Mouse (Mus musculus) hematopoietic multipotent progenitor cell, adult 10-12 weeks (in vitro differentiated cells): Measurements from ENCODE around the gene Olfr1097. TPM values are rescaled to one million over a fixed set of nuclear protein-coding genes. Genes with fewer than 3 reads are reported as not detected.

Source experiments
- polyA plus RNA-seq: library from polyadenylated mRNA; stranded (reverse); fragments of >175 nt; gene quantifications from 2 replicates; pipeline ENCODE4 v1.2.3, GENCODE M21; 2012; ENCODE audit warnings: low replicate concordance

The Olfr1097 gene
- polyA plus RNA-seq = not detected in 2 replicates

GRCm38 (mm10) chr2:86892116-86892515 is at the start of gene Olfr1097:
Gene Olfr1097 (minus strand): TSS chr2:86892216.

GRCm38 (mm10) chr2:86924445-86924844 is 32.4 kb upstream of the Olfr1097 start, which contains the start of gene Olfr1098:
Gene Olfr1098 (minus strand): TSS chr2:86924545.

GRCm38 (mm10) chr2:86874702-86875101 is 17.3 kb downstream of the Olfr1097 start, which contains the start of gene Gm13723:
Gene Gm13723 (minus strand): TSS chr2:86874802.

GRCm38 (mm10) chr2:86851596-86851995 is 40.4 kb downstream of the Olfr1097 start, which contains the start of gene Olfr1095:
Gene Olfr1095 (minus strand): TSS chr2:86851696.

Other genes starting within 250 kb of the Olfr1097 start
- gene Olfr1085, start 230.2 kb downstream of the Olfr1097 start, polyA plus RNA-seq = not detected in 2 replicates
- gene Olfr1086, start 212.1 kb downstream of the Olfr1097 start, polyA plus RNA-seq = not detected in 2 replicates
- 0.20 TPM in 1 of 2 replicates, not detected in the other for gene Olfr1087, start 193.8 kb downstream of the Olfr1097 start, polyA plus RNA-seq
- not detected in 2 replicates for gene Olfr1089, start 158.5 kb downstream of the Olfr1097 start, polyA plus RNA-seq
- gene Olfr1090, start 133.2 kb downstream of the Olfr1097 start, polyA plus RNA-seq = not detected in 2 replicates
- not detected in 2 replicates for gene Olfr1093, start 109.7 kb downstream of the Olfr1097 start, polyA plus RNA-seq
- not detected in 2 replicates for gene Olfr141, start 82.2 kb downstream of the Olfr1097 start, polyA plus RNA-seq
- not detected in 2 replicates for gene Olfr1094, start 67.6 kb downstream of the Olfr1097 start, polyA plus RNA-seq
- gene Olfr1095, start 40.5 kb downstream of the Olfr1097 start, polyA plus RNA-seq = not detected in 2 replicates
- gene Gm13723, start 17.4 kb downstream of the Olfr1097 start, polyA plus RNA-seq = not detected in 2 replicates
- gene Olfr1098, start 32.3 kb upstream of the Olfr1097 start, polyA plus RNA-seq = not detected in 2 replicates
- not detected in 2 replicates for gene Olfr1099, start 68.5 kb upstream of the Olfr1097 start, polyA plus RNA-seq
- not detected in 2 replicates for gene Olfr1100, start 87.7 kb upstream of the Olfr1097 start, polyA plus RNA-seq
- not detected in 2 replicates for gene Olfr1101, start 99.0 kb upstream of the Olfr1097 start, polyA plus RNA-seq
- gene Olfr1102, start 106.2 kb upstream of the Olfr1097 start, polyA plus RNA-seq = not detected in 2 replicates
- gene Olfr1104, start 134.9 kb upstream of the Olfr1097 start, polyA plus RNA-seq = not detected in 2 replicates
- gene Olfr1105, start 144.3 kb upstream of the Olfr1097 start, polyA plus RNA-seq = not detected in 2 replicates
- 0.15 TPM in 1 of 2 replicates, not detected in the other for gene Olfr1106, start 160.1 kb upstream of the Olfr1097 start, polyA plus RNA-seq
- gene Olfr1107, start 183.6 kb upstream of the Olfr1097 start, polyA plus RNA-seq = not detected in 2 replicates
- gene Olfr1109, start 203.8 kb upstream of the Olfr1097 start, polyA plus RNA-seq = not detected in 2 replicates
- not detected in 2 replicates for gene Olfr259, start 222.4 kb upstream of the Olfr1097 start, polyA plus RNA-seq
- gene Olfr1110, start 248.1 kb upstream of the Olfr1097 start, polyA plus RNA-seq = not detected in 2 replicates